Mouse (Mus musculus) adrenal gland, adult 2 months (tissue): Measurements from ENCODE around the gene 2210016L21Rik. TPM values are rescaled to one million over a fixed set of nuclear protein-coding genes. Genes with fewer than 3 reads are reported as not detected.

ENCODE experiments used
- DNase-seq: peaks from one replicate; pipeline ENCODE4 v3.0.0; 2021
- polyA plus RNA-seq: library from polyadenylated mRNA; depleted of rRNA; stranded (reverse); fragments of >200 nt; gene quantifications from 2 replicates; pipeline ENCODE4 v1.2.3, GENCODE M21; 2012
- total RNA-seq, 2 experiments: library from RNA; stranded (reverse); gene quantifications; 2 replicates each; pipeline ENCODE4 v1.2.3; 2021

2210016L21Rik gene
- total and polyA plus RNA-seq, 3 experiments, result 24.5 to 55.3 (median 36.2) TPM

DNA sequence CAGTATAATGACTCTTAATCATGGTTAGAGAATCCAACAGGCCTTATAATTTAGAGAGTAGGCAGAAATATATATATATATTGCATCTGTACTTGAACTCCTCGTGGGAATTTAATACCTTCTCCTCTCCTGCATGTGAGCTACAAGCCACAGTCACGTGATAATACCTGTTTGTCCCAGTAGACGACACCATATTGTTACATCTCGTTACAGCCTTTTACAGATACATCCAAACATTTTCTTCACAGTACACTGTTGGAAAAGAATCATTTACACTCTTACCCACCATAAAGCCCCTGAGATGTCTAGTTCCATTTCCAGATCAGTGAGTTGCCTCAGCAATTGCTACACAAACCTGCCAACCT lies 790 bp downstream of the 2210016L21Rik start:
- no peak for DNase-seq

DNA sequence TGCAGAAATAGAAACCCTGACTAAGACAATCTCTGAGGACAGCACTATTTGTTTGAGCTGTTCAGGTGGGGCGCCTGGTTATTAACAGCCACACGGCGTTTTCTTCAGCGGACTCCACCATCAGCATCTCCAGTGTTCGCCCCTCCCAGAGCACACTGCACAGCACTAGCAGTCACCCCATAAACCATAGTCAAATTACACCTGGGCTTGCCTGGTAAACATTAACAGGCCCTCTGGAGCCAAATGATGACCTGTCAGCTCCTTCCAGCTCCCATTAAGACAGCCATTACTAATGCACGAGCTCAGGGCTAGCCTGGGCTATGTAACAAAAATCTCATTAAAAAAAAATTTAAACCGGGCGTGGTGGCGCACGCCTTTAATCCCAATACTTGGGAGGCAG lies 3.1 kb downstream of the 2210016L21Rik start:
- DNase-seq, result no peak

DNA sequence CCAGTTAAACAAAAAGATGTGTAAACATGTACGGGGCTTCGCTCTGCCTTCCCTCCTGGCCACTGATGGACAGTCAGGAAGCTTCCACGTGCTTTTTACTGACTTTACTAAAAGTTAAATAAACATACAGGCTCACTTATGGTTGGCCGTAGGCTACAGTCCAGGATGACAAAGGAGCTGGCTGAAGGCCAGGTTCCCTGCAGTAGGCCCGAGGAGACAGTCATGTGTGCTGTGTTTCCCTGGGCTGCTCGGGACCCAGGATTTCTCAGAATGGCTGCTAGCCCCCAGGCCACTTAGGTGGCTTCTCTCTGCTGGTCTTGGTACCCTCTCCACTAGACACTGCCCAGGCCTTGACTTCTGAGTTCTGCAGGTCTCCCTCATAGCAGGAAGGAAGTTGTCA lies 6.9 kb downstream of the 2210016L21Rik start:
- peak; percentile 68 for DNase-seq

DNA sequence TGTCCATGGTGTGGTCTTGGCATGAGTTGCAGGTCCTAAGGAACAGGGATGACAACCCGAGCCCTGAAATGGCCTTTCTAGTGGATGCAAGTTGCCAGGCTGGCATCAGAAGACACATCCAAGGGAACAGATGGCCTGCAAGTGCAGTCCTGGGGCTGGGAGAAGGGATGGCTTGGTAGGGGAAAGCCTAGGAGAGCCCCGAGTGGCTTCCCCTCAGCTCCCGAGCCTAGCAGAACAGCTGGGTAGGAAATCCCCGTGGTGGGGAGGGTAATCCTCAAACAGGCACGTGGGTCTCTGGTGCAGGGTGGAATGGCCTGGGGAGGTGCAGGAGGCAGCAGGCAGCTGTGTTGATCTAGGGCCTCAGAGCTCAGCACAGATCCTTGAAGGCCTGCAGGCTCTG lies 7.4 kb downstream of the 2210016L21Rik start:
- no peak for DNase-seq

DNA sequence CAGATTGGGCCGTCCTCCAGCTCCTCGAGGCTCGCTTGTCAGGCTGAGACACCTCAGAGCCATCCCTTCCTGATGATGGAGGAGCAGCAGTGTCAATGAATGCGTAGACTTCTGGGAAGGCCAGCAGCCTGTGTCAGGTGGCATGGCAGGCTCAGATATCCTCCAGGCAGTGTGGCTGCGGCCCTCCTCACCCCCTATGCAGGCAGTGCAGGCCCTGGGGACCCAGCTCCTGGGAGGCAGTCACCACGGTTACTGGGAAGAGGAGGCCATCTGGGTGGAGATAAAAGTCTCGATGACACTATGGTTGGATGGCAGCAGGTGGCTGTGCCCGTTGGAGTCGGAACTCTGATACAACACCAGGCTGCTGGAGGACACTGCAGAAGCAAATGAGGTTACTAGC lies 7.9 kb downstream of the 2210016L21Rik start:
- DNase-seq, result no peak

DNA sequence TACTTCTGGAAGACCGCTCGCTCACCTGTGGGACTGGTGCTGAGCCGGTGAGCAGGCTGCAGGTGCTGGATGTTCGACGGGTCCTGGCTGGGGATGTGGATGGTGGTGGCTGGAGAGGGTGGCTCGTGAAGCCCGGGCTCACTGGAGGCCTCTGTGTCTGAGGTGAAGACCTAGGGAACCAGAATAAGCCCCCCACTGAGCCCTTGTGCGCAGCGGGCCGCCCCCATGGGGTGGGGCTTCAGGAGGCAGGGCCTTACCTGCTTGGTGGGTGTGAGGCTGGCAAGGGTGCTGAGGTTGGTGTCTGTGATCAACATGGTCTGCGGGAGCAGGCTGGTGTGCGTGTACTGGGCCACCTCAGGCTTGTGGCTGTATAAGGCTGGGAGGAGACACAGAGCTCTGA lies 8.7 kb downstream of the 2210016L21Rik start:
- no peak for DNase-seq

DNA sequence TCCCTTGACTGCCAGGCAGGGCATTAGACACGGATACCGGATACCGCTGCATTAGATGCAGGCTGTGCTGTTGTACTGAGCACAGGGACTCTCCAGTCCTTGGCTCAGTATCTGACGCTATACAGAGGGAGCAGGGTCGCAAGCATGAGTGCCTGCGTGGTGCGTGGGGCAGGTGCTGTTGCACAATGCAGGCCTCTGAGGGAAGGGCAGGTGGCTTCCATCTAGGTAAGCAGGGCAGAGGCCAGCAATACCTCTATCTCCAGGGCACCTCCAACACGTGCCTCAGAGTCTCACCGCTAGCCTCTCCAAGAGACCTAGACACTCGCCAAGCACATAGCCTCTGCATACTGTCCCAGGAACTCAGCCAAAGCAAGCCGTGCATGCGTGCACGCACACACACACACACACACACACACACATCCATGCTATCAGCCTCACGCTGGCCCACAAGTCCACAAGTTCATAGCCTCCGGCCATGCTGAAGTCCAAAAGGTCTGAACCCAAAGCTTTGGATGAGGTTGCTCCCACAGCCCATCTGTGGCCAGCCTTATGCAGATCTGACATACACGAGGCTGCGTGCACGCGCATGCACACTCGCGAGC lies 9.4 kb downstream of the 2210016L21Rik start:
- DNase-seq, result no peak

DNA sequence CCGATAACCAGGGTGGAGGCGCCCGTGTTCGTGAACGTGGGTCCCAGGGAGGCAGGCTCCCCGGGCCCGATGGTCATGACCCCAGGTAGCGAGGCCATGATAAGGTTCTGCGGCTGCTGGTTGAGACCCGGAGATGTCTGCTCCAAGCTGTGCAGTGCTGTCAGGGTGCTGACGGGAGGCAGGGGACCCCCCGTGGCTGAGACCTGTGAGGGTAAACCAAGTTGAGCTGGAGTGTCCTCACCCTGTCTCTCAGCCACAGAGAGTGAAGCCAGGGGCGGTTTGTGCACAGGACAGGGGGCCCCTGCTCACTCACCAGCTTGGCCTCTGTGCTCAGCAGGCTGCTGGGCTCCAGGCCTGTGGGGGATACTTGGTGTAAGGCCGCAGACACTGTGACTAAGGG lies 11.4 kb downstream of the 2210016L21Rik start:
- no peak for DNase-seq

DNA sequence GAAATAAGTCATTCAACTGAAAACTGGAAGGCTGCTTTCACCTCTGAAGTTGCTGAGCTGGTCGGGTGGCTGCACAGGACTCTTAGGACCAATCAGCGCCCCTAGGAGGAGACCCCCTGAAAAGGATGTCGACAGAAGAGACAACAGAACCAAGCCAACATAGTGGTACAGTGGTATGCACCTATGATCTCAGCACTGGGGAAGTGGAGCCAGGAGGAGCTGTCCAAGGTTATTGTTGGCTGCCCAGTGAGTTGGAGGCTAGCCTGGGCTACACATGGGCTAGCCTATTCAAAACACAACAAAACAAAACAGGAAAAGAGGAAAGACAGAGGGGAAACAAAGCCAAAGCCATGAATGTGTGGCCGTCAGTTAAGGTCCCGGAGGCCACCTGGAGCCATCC lies 16.1 kb downstream of the 2210016L21Rik start:
- no peak for DNase-seq

DNA sequence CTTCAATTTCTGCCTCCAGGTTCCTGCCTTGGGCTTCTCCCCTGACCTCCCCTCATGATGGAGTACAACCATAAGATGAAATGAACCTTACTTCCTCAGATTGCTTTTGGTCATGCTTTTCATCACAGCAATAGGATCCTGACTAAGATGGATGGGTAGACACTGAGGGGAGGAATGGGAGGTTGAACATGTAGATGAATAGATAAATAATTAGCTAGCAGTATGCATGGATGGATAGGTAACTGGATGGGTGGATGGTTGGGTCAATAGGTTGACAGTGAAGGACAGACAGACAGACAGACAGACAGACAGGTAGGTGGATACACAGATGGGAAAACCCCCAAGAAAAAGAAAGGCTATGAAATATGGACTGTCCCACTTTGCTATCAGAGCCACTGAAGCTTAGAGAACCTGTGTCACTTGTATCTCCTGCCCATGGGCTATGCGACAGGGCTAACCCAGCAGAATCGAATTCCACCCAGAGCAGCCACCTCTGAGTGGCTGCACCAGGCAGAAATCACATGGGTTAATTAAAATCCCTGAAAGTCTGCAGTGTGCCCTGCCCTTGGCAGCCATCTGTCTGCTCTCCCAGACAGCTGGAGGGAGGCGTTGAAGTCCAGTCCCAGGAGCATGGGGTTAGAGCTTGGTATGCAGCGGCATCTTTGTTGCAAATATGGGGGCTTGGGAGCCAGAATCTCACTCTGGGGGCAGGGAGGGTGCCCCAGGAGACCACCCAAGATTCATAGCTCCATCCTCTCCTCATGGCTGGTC lies 19.8 kb downstream of the 2210016L21Rik start:
- no peak for DNase-seq

DNA sequence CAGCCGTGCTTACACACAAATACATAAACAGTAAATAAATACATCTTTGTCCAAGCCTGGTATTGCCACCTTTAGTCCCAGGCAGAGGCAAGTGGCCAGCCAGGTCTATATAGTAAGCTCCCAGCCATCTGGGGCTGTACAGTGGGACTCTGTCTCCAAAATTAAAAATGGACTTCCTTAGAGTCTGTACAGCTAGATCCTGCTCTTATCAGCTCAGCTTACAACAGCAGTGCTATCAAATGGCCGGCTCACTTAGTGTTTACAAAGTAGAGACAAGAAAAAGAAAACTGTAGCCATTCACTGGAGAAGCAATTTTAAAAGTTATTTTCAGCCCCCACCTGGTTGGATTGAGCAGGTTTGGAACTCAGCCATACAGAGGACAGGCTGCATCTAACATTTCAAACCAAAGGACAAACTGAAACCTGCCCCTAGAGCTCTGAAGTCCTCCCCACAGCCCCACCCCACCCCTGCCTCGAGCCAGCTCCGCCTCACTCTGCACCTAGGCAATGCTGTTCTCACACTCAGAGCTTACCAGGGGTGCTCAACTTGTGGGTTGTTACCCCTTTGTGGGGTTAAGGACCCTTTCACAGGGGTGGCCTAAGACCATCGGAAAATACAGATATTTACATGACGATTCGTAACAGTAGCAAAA lies 22.5 kb downstream of the 2210016L21Rik start:
- no peak for DNase-seq

DNA sequence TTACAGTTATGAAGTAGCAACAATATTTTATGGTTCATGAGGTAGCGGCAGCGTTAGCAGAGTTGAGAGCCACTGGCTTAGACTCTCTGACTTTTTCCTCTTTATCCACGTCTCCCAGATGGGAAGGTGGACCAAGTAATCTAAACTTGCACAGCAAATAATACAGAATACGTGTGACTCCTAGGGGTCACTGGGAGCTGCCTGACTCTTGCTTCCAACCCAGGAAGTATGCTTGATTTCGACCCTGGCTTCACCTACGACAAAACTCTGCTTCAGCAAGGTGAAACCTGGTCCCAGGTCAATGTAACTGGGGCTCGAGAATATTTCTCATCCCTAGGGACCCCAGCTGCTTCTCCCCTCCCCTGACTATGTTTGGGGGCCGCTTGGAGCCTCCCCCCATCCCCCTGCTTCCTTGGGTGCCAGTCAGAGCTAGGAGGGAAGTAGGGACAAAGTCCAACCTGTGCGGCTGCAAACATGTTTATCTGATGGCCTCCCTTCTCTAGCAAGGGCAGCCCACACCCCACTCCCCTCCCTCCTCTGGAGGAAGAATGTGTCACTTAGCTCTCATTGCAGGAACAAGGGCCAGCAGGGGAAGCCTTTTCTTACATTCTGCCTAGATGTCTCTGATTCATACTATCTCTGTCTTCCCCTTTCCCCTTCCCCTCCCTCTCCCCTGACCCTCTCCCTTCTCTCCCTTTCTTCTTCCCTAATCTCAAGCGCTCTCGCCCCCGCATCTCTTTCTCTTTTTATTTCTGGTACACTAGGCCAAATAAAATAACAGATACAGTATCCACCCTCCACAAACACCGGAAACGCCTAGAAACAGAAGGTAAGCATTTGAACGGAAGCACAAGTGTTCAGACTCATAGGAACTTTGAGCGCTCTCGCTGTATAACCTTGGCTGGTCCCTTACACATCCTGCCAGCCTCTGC lies 23.3 kb downstream of the 2210016L21Rik start:
- DNase-seq, result no peak

DNA sequence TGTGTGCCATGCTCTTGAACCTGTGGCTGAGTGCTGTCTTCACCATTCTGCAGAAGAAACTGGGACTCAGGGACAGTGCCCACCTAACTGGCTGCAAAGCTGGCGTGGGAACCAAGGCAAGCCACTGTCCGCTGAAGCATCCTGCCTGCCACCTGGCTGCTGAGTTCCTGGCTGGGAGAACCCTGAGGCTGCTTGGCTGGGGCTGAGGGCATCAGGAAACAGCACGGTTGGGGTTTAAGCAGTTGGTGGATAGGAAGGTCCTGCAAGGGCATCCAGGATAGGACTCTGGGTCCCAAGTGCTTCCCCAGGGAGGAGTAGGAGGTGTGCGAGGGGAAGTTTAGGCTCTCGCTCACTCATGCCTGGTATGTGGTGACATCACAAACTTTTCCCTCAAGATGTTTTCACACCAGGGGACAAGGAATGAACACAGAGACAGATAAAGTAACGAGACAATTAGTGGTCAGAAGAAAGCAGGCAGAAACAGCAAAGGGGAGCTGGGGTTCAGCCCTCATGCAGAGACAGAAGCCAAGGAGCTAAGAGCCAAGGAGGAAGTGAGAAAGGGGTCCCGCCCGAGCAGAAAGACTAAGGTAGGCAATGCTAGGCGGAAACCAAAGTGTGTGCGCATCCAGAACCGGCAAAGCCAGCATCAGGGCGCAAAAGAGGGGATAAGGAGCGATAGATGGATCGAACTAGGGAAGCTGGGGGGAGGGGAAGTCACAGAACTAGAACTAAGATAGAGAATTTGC lies 25.7 kb downstream of the 2210016L21Rik start:
- DNase-seq, result no peak

DNA sequence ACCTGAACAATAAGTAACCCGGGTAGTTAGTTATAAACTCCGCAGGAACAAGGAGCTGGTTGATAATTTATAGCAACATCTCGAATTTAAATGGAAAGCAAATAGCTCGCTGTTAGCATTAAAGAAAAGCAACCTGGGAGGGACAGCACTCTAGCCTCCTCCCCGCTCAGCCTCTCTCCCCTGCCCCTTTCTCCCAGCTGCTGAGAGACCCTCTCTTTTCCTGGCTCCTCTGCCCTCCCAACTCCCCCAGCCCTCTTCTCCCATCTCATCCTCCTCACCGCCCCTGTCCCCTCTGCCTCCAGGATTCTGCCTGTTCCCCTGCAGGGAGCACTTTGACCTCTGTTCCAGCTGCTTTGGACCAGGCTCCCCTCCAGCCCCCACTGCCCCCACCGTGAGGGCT lies 26.7 kb downstream of the 2210016L21Rik start:
- no peak for DNase-seq

DNA sequence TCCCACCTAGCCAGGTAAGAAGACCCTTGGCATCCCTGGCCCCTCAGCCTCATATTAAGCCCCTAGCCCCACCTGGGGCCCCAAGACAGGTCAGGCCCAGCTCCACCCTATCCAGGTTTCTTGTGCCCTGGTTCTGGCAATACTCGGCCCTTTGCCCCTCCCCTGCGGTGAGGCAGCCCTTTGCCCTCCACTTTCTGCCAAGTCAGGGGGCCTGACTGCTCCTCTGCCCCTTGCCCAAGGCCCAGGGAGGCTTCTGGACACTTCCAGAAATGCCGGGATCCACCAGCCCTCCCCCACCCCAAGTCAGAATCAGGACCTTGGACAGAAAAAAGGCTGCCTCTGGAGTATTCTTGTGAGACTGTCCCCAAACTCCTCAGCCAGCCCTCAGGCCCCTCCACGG lies 27.1 kb downstream of the 2210016L21Rik start:
- no peak for DNase-seq

DNA sequence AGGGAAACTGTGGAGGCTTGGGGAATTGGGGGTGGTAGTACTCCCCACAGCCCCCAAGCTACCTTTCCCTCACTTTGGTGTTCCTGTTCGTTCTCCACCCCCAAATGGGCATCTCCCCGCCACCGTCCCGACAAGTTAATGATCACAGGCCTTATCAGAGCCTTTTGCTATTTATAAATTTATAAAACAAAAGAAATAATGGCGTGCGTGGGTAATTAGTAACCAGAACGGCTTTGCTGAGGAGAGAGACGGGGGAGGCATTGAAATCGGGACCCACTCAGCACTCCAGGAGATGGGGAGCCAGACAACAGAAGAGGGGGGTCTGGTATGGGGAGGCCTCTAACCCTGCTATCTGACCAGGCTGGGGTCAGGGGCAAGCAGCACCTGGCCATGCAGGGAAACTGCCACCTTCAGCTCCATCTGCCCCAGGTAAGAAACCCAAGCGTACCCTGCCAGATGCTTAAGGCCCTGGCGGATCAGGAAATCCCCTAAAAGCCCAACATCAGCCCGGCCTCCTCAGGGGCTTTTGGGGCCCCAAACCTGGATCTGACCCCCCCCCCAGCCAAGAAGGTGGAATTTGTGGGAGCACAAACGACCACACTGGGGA lies 27.8 kb downstream of the 2210016L21Rik start:
- no peak for DNase-seq

DNA sequence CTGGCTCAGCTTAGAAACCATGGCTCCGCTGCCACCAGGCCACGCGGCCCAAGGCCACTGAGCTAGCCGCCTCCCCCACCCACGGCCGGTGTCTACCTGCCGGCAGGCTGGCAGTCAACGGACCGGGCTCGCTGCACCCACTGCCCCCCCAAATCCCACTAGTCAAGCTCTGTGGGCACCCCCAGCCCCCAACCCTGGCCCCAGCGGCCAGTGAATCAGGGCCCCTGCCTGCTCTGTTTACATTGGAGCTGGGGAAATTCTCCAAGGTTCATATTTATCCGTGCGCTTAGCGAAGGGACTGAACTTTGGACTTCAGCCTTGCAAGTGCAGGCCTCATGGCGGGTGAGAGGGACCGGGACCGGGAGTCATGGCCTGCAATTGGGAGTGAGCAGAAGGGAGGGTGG lies 28.9 kb downstream of the 2210016L21Rik start, which contains the start of gene Hnf1a:
TSS of gene Hnf1a (minus strand) at position 271 of the 404 bp plus-strand sequence.
- peak; percentile 16 for DNase-seq

DNA sequence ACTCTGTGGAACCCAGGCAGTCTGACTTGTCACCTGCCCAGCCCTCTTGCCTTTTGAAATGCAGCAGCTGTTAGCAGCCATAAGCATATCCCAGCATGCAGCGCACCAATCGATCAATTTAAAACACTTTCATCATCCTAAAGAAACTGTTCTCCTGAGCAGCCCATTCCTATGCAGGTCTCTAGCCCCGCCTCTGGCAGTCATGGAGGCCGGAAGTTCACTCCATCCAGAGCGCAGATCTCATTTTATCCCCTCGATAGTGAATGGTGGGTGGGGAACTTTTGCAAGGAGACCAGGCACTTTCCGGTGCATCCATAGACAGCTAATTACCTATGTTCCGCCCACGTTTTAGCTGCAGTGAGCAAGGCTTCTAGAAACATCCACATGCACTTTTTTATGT lies 30.2 kb downstream of the 2210016L21Rik start:
- no peak for DNase-seq

DNA sequence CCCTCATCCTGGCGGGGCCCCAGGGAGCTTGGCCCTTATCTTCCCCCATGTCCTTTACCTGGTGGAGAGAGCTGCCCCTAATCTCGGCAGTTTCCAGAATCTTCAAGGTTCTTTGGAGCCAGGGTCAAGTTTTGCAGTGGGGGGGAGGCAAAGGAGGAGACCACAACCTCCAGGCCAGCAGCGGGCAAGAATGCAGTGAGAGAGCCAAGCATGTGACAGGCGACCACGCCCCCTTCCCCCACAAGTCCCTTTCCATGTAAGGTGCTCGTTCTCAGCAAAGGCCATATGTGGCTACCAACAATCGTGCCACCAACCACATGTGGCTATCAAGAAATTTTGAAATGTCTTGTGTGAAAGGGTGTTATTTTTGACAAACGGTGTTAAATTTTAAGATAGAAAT lies 31.2 kb downstream of the 2210016L21Rik start:
- no peak for DNase-seq

DNA sequence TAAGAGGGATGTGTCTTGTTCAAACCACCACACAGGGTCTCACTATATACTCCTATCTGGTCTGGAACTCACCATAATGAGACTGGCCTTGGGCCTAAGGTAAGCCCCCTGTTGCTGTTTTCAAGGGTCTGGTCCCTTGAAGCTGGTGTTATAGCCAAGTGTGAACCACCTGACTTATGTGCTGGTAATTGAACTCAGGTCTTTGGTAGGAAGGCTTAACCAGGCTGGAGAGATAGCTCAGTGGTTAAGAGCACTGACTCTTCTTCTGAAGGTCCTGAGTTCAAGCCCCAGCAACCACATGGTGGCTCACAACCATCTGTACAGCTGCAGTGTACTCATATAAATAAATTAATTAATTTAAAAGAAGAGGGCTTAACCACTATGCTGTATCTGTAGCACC lies 35.0 kb downstream of the 2210016L21Rik start:
- DNase-seq, result no peak

DNA sequence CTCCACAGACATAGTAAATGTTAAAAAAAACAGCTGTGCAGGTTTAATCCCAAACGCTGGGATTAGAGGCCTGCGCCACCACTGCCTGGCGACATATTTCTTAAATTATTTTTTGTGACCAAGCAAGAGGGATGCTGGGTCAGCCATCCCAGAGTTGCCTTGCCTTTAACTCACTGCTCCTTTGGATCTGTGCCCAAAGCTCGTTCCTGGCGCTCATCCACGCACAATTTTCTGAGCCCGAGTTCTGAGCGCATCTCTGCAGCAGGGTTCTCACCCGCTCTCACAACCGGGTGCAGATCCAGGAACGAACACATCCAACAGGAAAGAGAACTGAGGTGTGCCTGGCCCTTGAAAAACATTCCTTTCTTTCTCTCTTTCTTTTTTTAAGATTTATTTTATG lies 36.5 kb downstream of the 2210016L21Rik start:
- no peak for DNase-seq
